Mouse (Mus musculus) lung, postnatal 0 days (tissue): ENCODE measurements at regions not wholly inside any gene's neighbourhood (a gene's known extent, or its start where the extent isn't known, plus 50 kb on each side); places are given as distances from the start of the nearest gene placed in this dataset.

Experiments
- CTCF ChIP-seq: IDR thresholded peaks from 2 replicates; pipeline ENCODE4 v1.5.1; 2016; ENCODE audit warnings: antibody characterized with exemption, mild to moderate bottlenecking
- EP300 ChIP-seq: IDR thresholded peaks from 2 replicates; pipeline ENCODE4 v1.6.1; 2016; ENCODE audit warnings: antibody characterized with exemption, mild to moderate bottlenecking, control low read depth

DNA sequence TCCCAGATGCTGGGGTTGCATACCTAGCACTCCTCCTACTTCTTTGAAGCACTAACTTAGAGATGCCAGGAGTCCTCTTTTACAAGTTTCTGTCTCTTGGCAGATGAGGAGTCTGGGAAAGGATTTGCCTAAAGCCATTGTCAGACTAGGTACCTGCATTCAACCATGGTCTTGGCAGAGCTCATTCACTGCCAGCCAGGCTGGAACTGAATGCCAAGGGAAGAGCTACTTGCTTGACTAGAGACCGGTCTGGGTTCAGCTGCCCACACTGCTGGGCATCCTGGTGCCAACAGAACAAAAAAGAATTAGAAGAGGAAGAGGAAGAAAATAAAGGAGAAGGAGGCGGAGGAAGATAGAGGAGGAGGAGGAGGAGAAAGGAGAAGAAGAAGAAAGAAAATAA, 74.1 kb upstream of the Polg start:
- TF ChIP-seq CTCF = no peak
- no peak for TF ChIP-seq EP300
